Mouse (Mus musculus) MEL (cell line): ENCODE measurements at regions not wholly inside any gene's neighbourhood (a gene's known extent, or its start where the extent isn't known, plus 50 kb on each side); places are given as distances from the start of the nearest gene placed in this dataset.

Source experiments
- DNase-seq: peaks from one replicate; pipeline ENCODE4 v3.0.0; 2011; ENCODE audit warnings: low read depth, low spot score
- H3K27ac ChIP-seq: 2 replicates; pipeline ENCODE4 v1.5.1; 2012; ENCODE audit warnings: low read depth, mild to moderate bottlenecking, control low read depth, low read length, moderate library complexity; ENCODE audit not compliant: control insufficient read depth
- H3K27me3 ChIP-seq, 2 experiments: fragments of 150-350 bp in 1 of 2; sonication (generic) in 1 of 2; 2 replicates each; pipeline ENCODE4 v1.6.1; 2012; ENCODE audit warnings: low read length in 2 of 2, mild to moderate bottlenecking in 2 of 2, improper control_type of control experiment in 1 of 2, moderate library complexity in 1 of 2; ENCODE audit not compliant: insufficient read depth in 2 of 2, control insufficient read depth in 1 of 2
- H3K36me3 ChIP-seq, 2 experiments: 2 replicates each; pipeline ENCODE4 v1.6.1; 2012 to 2014; ENCODE audit warnings: low read length in 2 of 2, improper control_type of control experiment in 1 of 2, inconsistent platforms in 1 of 2, mild to moderate bottlenecking in 1 of 2; ENCODE audit not compliant: insufficient read depth in 2 of 2, control insufficient read depth in 1 of 2
- H3K4me1 ChIP-seq, 2 experiments: fragments of 150-350 bp in 1 of 2; sonication (generic) in 1 of 2; 2 replicates each; pipeline ENCODE4 v1.6.1; 2012; ENCODE audit warnings: low read length in 2 of 2, improper control_type of control experiment in 1 of 2, mild to moderate bottlenecking in 1 of 2; ENCODE audit not compliant: insufficient read depth in 2 of 2, control insufficient read depth in 1 of 2
- H3K4me3 ChIP-seq, 2 experiments: fragments of 150-350 bp in 1 of 2; sonication (generic) in 1 of 2; 2 replicates each; pipeline ENCODE4 v1.5.1; 2012; ENCODE audit warnings: low read depth in 2 of 2, low read length in 2 of 2, mild to moderate bottlenecking in 2 of 2, moderate library complexity in 2 of 2, control low read depth in 1 of 2, improper control_type of control experiment in 1 of 2; ENCODE audit not compliant: control insufficient read depth in 1 of 2, insufficient read depth in 1 of 2
- H3K79me2 ChIP-seq: 2 replicates; pipeline ENCODE4 v1.6.1; 2012; ENCODE audit warnings: mild to moderate bottlenecking, low read length, moderate library complexity; ENCODE audit not compliant: control insufficient read depth, poor library complexity, insufficient read depth
- H3K9ac ChIP-seq: 2 replicates; pipeline ENCODE4 v1.6.1; 2012; ENCODE audit warnings: low read depth, mild to moderate bottlenecking, control low read depth, low read length, moderate library complexity; ENCODE audit not compliant: control insufficient read depth, poor library complexity, severe bottlenecking
- H3K9me3 ChIP-seq: fragments of 150-350 bp; sonication (generic); replicated peaks from 2 replicates; pipeline ENCODE4 v1.6.1; 2012; ENCODE audit warnings: mild to moderate bottlenecking, low read length, improper control_type of control experiment, moderate library complexity; ENCODE audit not compliant: insufficient read depth
- CHD1 ChIP-seq: IDR thresholded peaks from 2 replicates; pipeline ENCODE4 v1.6.1; 2012; ENCODE audit warnings: low read depth, mild to moderate bottlenecking, inconsistent platforms, low read length, improper control_type of control experiment
- EP300 ChIP-seq, 2 experiments: IDR thresholded peaks; 2 replicates each; pipeline ENCODE4 v1.6.1; 2011; ENCODE audit warnings: improper control_type of control experiment in 2 of 2, low read length in 2 of 2, low read depth in 1 of 2, mild to moderate bottlenecking in 1 of 2
- GATA1 ChIP-seq: IDR thresholded peaks from 2 replicates; pipeline ENCODE4 v1.6.1; 2011; ENCODE audit warnings: low read depth, low read length, improper control_type of control experiment
- KAT2A ChIP-seq: conservative IDR thresholded peaks from 2 replicates; pipeline ENCODE4 v1.6.1; 2012; ENCODE audit warnings: low read depth, low read length, improper control_type of control experiment, inconsistent platforms
- MAFK ChIP-seq: IDR thresholded peaks from 2 replicates; pipeline ENCODE4 v1.6.1; 2011; ENCODE audit warnings: low read depth, mild to moderate bottlenecking, low read length, improper control_type of control experiment, borderline replicate concordance
- MAX ChIP-seq: IDR thresholded peaks from 2 replicates; pipeline ENCODE4 v1.6.1; 2011; ENCODE audit warnings: low read length, improper control_type of control experiment
- MEF2A ChIP-seq: IDR thresholded peaks from 2 replicates; pipeline ENCODE4 v1.6.1; 2014; ENCODE audit warnings: low read depth, mild to moderate bottlenecking, inconsistent platforms, low read length, improper control_type of control experiment; ENCODE audit not compliant: poor library complexity, insufficient replicate concordance, severe bottlenecking; ENCODE audit errors: extremely low read depth
- MXI1 ChIP-seq: IDR thresholded peaks from 2 replicates; pipeline ENCODE4 v1.6.1; 2011; ENCODE audit warnings: mild to moderate bottlenecking, low read depth, low read length, improper control_type of control experiment
- MYB ChIP-seq: IDR thresholded peaks from 2 replicates; pipeline ENCODE4 v1.6.1; 2011; ENCODE audit warnings: mild to moderate bottlenecking, low read depth, low read length, improper control_type of control experiment
- MYC ChIP-seq: IDR thresholded peaks from 2 replicates; pipeline ENCODE4 v1.6.1; 2011; ENCODE audit warnings: low read depth, mild to moderate bottlenecking, low read length, improper control_type of control experiment, moderate library complexity
- POLR2AphosphoS2 ChIP-seq: IDR thresholded peaks from 2 replicates; pipeline ENCODE4 v1.6.1; 2011; ENCODE audit warnings: low read length, improper control_type of control experiment
- POLR2AphosphoS5 ChIP-seq: IDR thresholded peaks from 2 replicates; pipeline ENCODE4 v1.6.1; 2012; ENCODE audit warnings: low read depth, borderline replicate concordance, mild to moderate bottlenecking, inconsistent platforms, low read length, moderate library complexity, mixed read lengths
- RCOR1 ChIP-seq: IDR thresholded peaks from 2 replicates; pipeline ENCODE4 v1.6.1; 2012; ENCODE audit warnings: low read depth, mild to moderate bottlenecking, inconsistent platforms, low read length, improper control_type of control experiment
- TAL1 ChIP-seq: IDR thresholded peaks from 2 replicates; pipeline ENCODE4 v1.6.1; 2012; ENCODE audit warnings: mild to moderate bottlenecking, inconsistent platforms, low read length, moderate library complexity, mixed read lengths
- TBP ChIP-seq: IDR thresholded peaks from 2 replicates; pipeline ENCODE4 v1.8.0; 2011; ENCODE audit warnings: low read depth, low read length, improper control_type of control experiment
- TCF12 ChIP-seq: IDR thresholded peaks from 2 replicates; pipeline ENCODE4 v1.6.1; 2014; ENCODE audit warnings: low read depth, mild to moderate bottlenecking, inconsistent platforms, low read length, improper control_type of control experiment, moderate library complexity
- USF2 ChIP-seq, 2 experiments: IDR thresholded peaks; 2 replicates each; pipeline ENCODE4 v1.6.1; 2011 to 2012; ENCODE audit warnings: improper control_type of control experiment in 2 of 2, low read length in 2 of 2, borderline replicate concordance in 1 of 2, inconsistent platforms in 1 of 2, low read depth in 1 of 2, mild to moderate bottlenecking in 1 of 2; ENCODE audit not compliant: insufficient read depth in 1 of 2
- ZKSCAN1 ChIP-seq: IDR thresholded peaks from 2 replicates; pipeline ENCODE4 v1.6.1; 2012; ENCODE audit warnings: low read depth, mild to moderate bottlenecking, inconsistent platforms, low read length, improper control_type of control experiment, moderate library complexity
- ZNF384 ChIP-seq: IDR thresholded peaks from 2 replicates; pipeline ENCODE4 v1.6.1; 2012; ENCODE audit warnings: low read depth, mild to moderate bottlenecking, inconsistent platforms, low read length, improper control_type of control experiment

GRCm38 (mm10) chr5:132975303-132975932, 432.3 kb upstream of the Auts2 start:
- Histone ChIP-seq H3K36me3 (no peaks in the 10 kb centered on the region), H3K4me1 (no peaks in the 10 kb centered on the region)
- TF ChIP-seq TAL1 (no peak), MEF2A (no peak), MAFK (no peak), MXI1 (no peak), GATA1 (no peak)
- TF ChIP-seq, all 39 proteins: peak for 0
- H3K9me3 ChIP-seq: no peaks in the 10 kb centered on the region
- no peak for DNase-seq
- no peak overlapping the region for H3K27ac ChIP-seq
- H3K4me3 ChIP-seq: no peak overlapping the region
- no peaks in the 10 kb centered on the region for H3K27me3 ChIP-seq
- H3K9ac ChIP-seq: no peak overlapping the region
- H3K79me2 ChIP-seq: no peaks in the 10 kb centered on the region

- H3K4me1 ChIP-seq: no peaks in the 10 kb centered on the region
- TF ChIP-seq GATA1 (no peak), CHD1 (no peak), TCF12 (no peak), MAX (no peak), MAFK (no peak), KAT2A (no peak), MYC (no peak), POLR2AphosphoS2 (no peak), USF2 (IDR thresholded peaks at IDR 0.05; ENCODE audit: borderline replicate concordance in 1 of 2, insufficient read depth in 1 of 2, low read depth in 1 of 2, low read length in 2 of 2) (no peak), MYB (no peak), MEF2A (no peak), TBP (no peak), ZKSCAN1 (no peak), ZNF384 (no peak), POLR2AphosphoS5 (no peak), EP300 (IDR thresholded peaks at IDR 0.05; ENCODE audit: low read depth in 1 of 2, low read length in 2 of 2) (no peak), RCOR1 (no peak)
- H3K27me3 ChIP-seq: no peaks in the 10 kb centered on the region
- H3K27ac ChIP-seq: no peak overlapping the region
- H3K79me2 ChIP-seq: no peaks in the 10 kb centered on the region
- H3K36me3 ChIP-seq: no peaks in the 10 kb centered on the region
- DNase-seq: no peak
- no peaks in the 10 kb centered on the region for H3K9me3 ChIP-seq
- no peak overlapping the region for H3K9ac ChIP-seq
- H3K4me3 ChIP-seq: no peak overlapping the region
These were observed 431.7 kb upstream of the Auts2 start for GRCm38 (mm10) chr5:132974876-132975275.
